Mouse (Mus musculus) cortical plate, adult 2 months (tissue): Measurements from ENCODE around the gene Ksr1. TPM values are rescaled to one million over a fixed set of nuclear protein-coding genes. Genes with fewer than 3 reads are reported as not detected.

Source experiments
- H3K27ac ChIP-seq: fragments of 200-500 bp; 2 replicates; pipeline ENCODE4 v1.5.1; 2012; ENCODE audit warnings: low read length, control low read depth, inconsistent platforms; ENCODE audit not compliant: insufficient read depth
- H3K4me1 ChIP-seq: fragments of 200-500 bp; 2 replicates; pipeline ENCODE4 v1.6.1; 2011; ENCODE audit warnings: low read length; ENCODE audit not compliant: control insufficient read depth, insufficient read depth
- H3K4me3 ChIP-seq: fragments of 200-500 bp; 2 replicates; pipeline ENCODE4 v1.5.1; 2011; ENCODE audit warnings: mild to moderate bottlenecking, low read length, control low read depth; ENCODE audit not compliant: insufficient read depth
- CTCF ChIP-seq: fragments of 200-500 bp; IDR thresholded peaks from 2 replicates; pipeline ENCODE4 v1.5.1; 2011; ENCODE audit warnings: mild to moderate bottlenecking, control low read depth, low read length; ENCODE audit not compliant: insufficient read depth; ENCODE audit errors: extremely low read depth
- POLR2A ChIP-seq: fragments of 200-500 bp; IDR thresholded peaks from 2 replicates; pipeline ENCODE4 v1.6.1; 2011; ENCODE audit warnings: mild to moderate bottlenecking, low read length, control low read depth; ENCODE audit not compliant: insufficient read depth; ENCODE audit errors: extremely low read depth
- polyA plus RNA-seq: library from polyadenylated mRNA; depleted of rRNA; stranded (reverse); fragments of >200 nt; gene quantifications from 2 replicates; pipeline ENCODE4 v1.2.3, GENCODE M21; 2012; rRNA removed

Ksr1 gene
- polyA plus RNA-seq, 1 experiment, result 32.8 TPM

- no peak for TF ChIP-seq POLR2A
- TF ChIP-seq CTCF, result no peak
Observed at GRCm38 (mm10) chr11:78978176-78979019, 167.8 kb downstream of the Ksr1 start.

GRCm38 (mm10) chr11:78976731-78977510 lies 169.3 kb downstream of the Ksr1 start:
- Histone ChIP-seq H3K4me1 (no peaks in the 10 kb centered on the region), H3K4me3 (no peak overlapping the region), H3K27ac (no peak overlapping the region)
- TF ChIP-seq CTCF (no peak), POLR2A (no peak)

More at GRCm38 (mm10) chr11:78978176-78979019, 167.8 kb downstream of the Ksr1 start:
- Histone ChIP-seq H3K4me1 (no peaks in the 10 kb centered on the region), H3K4me3 (no peak overlapping the region), H3K27ac (no peak overlapping the region)

DNA sequence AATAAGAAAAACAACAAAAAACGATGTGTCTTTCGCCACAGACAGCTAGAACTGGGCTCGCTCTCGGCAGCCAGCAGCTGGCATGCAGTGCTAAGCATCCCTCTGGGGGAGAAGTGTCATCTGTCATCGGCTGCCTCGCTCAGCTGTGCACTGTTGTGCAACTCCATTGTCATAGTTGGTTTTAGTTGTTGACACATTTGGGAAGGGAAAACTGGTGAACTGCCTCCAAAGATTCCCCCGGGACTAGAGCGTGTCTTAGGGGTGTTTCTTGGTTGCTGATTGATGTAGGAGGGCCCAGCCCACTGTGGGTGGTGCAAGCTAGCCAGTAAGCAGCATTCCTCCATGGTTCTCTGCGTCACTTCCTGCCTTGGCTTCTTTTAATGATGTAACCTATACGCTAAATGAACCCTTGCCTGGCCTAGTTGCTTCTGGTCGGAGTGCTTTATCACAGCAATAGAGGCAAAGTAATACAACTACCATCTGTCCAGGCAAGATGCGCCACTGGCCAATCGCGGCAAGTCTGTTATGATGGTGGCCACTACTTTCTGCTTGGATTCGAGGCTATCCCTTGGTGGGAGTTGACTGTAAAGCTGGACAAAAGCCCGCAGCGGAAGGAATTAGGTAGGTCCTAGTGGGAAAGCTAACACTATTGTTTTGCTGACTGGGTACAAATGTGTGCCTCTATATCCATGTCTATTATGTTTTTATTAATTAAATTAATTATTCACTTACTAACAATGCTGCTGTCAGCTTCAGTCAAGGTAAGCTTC lies 172.6 kb downstream of the Ksr1 start:
- Histone ChIP-seq H3K4me1 (no peaks in the 10 kb centered on the region), H3K4me3 (no peak overlapping the region), H3K27ac (no peak overlapping the region)
- TF ChIP-seq POLR2A (no peak), CTCF (no peak)

DNA sequence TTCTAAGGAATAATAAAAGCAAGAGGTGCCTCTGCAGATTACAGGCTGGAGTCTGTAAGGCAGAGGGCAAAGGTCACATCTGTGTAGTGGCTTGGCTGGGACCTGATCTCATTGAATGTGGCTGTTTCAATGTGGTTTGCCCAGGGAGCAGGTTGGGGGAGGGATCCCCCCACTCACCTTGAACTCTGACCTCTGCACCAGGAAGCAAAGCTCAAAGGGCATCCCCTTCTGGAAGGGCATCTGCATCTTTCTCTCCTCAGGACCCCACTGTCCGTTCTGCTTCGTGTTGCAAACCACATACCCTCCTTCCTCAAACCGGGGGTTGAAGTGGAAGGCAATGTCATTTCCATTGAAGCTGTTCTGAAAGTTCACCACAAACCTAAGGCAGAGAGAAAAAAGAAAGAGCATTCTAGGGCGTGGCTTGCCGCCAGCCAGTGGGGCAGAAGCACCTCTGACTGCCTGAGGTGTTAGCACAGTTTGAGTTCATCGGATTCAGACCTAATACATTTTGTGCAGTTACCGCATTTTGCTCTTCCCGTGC lies 173.3 kb downstream of the Ksr1 start:
- Histone ChIP-seq H3K4me1 (no peaks in the 10 kb centered on the region), H3K27ac (no peak overlapping the region), H3K4me3 (no peak overlapping the region)
- TF ChIP-seq CTCF (no peak), POLR2A (no peak)

DNA sequence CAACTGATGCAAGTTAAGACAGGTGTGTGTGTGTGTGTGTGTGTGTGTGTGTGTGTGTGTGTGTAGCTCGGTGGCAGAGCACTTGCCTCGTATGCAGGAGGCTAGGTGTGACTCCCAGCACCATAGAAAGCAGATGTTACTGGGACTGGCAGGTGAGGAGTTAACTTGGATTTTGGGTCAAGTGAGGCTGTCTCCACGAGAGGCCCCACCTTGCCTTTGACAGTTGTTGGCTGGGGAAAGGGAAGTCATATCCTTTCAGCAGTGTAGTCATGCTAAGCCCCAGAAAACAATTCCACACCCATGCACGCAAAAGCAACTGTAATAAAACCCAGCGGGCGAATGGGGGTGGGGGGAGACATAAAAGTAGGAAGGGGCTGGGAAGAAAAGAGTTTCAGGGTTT lies 173.9 kb downstream of the Ksr1 start:
- TF ChIP-seq CTCF (no peak), POLR2A (no peak)
- no peak overlapping the region for H3K4me3 ChIP-seq

DNA sequence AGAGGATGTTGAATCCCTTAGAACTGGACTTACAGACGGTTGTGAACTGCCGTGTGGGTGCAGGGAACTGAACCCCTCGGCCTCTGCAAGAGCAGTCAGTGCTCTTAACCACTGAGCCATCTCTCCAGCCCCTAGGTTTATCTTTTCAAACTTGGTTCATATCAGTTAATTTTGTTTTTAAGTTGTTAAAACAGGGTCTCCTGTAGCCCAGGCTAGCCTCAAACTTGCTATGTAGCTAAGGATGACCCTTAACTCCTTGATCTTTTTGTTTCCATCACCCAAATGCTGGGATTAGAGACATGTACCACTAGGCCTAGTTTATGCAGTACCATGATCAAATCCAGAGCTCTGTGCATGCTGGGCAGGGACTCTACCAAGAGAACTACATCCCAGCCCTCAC lies 174.5 kb downstream of the Ksr1 start:
- Histone ChIP-seq H3K4me1 (no peaks in the 10 kb centered on the region), H3K27ac (no peak overlapping the region), H3K4me3 (no peak overlapping the region)
- TF ChIP-seq CTCF (no peak), POLR2A (no peak)

More for the DNA sequence above, 173.9 kb downstream of the Ksr1 start:
- Histone ChIP-seq H3K4me1 (no peaks in the 10 kb centered on the region), H3K27ac (no peak overlapping the region)

GRCm38 (mm10) chr11:78971096-78971495 lies 175.1 kb downstream of the Ksr1 start:
- H3K27ac ChIP-seq, result no peak overlapping the region

DNA sequence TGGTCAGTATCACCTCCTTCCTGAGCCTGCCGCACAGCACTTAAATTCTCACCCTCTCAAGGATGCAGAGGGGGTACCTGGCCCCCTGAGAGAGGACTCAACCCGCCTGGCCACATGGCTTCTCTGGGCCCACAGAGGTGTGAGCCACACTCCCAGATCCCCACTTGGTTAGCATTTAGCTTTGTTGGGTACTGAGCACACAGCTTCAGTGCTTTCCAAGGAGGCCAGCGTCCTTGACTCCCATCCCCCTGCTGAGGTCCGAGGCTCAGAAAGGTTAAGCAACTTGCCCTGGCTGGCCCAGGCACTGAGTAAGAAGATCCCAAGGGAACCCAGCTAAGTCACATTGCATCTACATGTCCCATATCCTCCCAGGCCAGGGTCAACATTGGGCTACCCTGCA lies 178.1 kb downstream of the Ksr1 start:
- Histone ChIP-seq H3K27ac (no peak overlapping the region), H3K4me1 (no peaks in the 10 kb centered on the region), H3K4me3 (no peak overlapping the region)
- TF ChIP-seq CTCF (no peak), POLR2A (no peak)

More at GRCm38 (mm10) chr11:78971096-78971495, 175.1 kb downstream of the Ksr1 start:
- H3K4me1 ChIP-seq, result no peaks in the 10 kb centered on the region
- H3K4me3 ChIP-seq, result no peak overlapping the region
- TF ChIP-seq POLR2A (no peak), CTCF (no peak)

DNA sequence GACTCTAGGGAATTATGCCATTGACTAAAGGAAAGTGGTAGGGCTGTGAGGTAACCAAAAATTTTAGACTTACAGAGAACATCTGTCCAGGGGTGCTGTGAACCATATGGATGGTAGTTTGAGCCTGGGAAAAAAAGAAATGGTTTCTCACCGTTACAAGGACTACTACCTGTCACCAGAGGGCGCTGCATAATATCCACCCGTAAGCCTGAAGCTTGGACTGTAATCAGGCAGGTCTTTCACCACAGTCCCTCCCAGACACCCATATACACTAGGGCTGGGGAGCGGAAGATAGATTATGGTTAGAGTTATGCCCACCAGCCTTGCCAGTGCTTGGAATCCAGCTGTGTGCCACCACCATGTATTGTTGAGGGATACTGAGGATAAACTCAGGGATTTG lies 178.8 kb downstream of the Ksr1 start:
- TF ChIP-seq CTCF (peak; percentile 70), POLR2A (no peak)
- Histone ChIP-seq H3K27ac (no peak overlapping the region), H3K4me3 (no peak overlapping the region), H3K4me1 (no peaks in the 10 kb centered on the region)

Other genes starting within 250 kb of the Ksr1 start
- 0.55 and 0.69 TPM in 2 replicates for gene Nos2, start 225.6 kb downstream of the Ksr1 start, polyA plus RNA-seq
- 15.4 and 17.1 TPM in 2 replicates for gene Lgals9, start 161.5 kb downstream of the Ksr1 start, polyA plus RNA-seq
- gene Wsb1, start 108.3 kb upstream of the Ksr1 start, polyA plus RNA-seq, result 181 and 213 TPM in 2 replicates
- gene Gm9964, start 150.5 kb upstream of the Ksr1 start, polyA plus RNA-seq, result not detected in 2 replicates
- gene Nf1, start 193.3 kb upstream of the Ksr1 start, polyA plus RNA-seq, result 33.8 and 34.2 TPM in 2 replicates